Mouse (Mus musculus) forebrain, embryonic 13.5 days (tissue): ENCODE results near the gene Herpud2. TPM values are rescaled to one million over a fixed set of nuclear protein-coding genes. Genes with fewer than 3 reads are reported as not detected.

Experiments
- ATAC-seq: fragments of 200-750 bp; cut with Nextera tagmentation; 2 replicates; pipeline ENCODE4 v1.8.0; 2017
- H3K27ac ChIP-seq: fragments of 300-500 bp; sonication (generic); 2 replicates; pipeline ENCODE4 v1.5.1; 2015; ENCODE audit warnings: inconsistent platforms, mild to moderate bottlenecking, moderate library complexity
- H3K27me3 ChIP-seq: fragments of 300-500 bp; sonication (generic); 2 replicates; pipeline ENCODE4 v1.6.1; 2015; ENCODE audit warnings: mild to moderate bottlenecking, inconsistent platforms
- H3K36me3 ChIP-seq: fragments of 300-500 bp; sonication (generic); 2 replicates; pipeline ENCODE4 v1.6.1; 2015; ENCODE audit warnings: mild to moderate bottlenecking, inconsistent platforms; ENCODE audit not compliant: poor library complexity, severe bottlenecking
- H3K4me1 ChIP-seq: fragments of 300-500 bp; sonication (generic); 2 replicates; pipeline ENCODE4 v1.6.1; 2015; ENCODE audit warnings: inconsistent platforms
- H3K4me2 ChIP-seq: fragments of 300-500 bp; sonication (generic); 2 replicates; pipeline ENCODE4 v1.6.1; 2015; ENCODE audit warnings: inconsistent platforms, mild to moderate bottlenecking, moderate library complexity
- H3K4me3 ChIP-seq: fragments of 300-500 bp; sonication (generic); 2 replicates; pipeline ENCODE4 v1.5.1; 2015; ENCODE audit warnings: mild to moderate bottlenecking, inconsistent platforms
- H3K9ac ChIP-seq: fragments of 300-500 bp; sonication (generic); 2 replicates; pipeline ENCODE4 v1.6.1; 2015; ENCODE audit warnings: mild to moderate bottlenecking, inconsistent platforms
- H3K9me3 ChIP-seq: fragments of 300-500 bp; sonication (generic); replicated peaks from 2 replicates; pipeline ENCODE4 v1.6.1; 2016; ENCODE audit warnings: inconsistent platforms
- WGBS: fragments of 180-500 bp; shearing (Covaris S2); methylation state at CpG from one replicate; pipeline ENCODE4 v1.1.7; 2015; 5-methylcytosine and 5-hydroxymethylcytosine counted together
- polyA plus RNA-seq: library from polyadenylated mRNA; unstranded; fragments of >200 nt; fragmentation: Nextera tagmentation; extraction: Ambion mirVana; gene quantifications from 2 replicates; pipeline ENCODE4 v1.2.1, GENCODE M21; 2015

Herpud2 gene
- polyA plus RNA-seq, 1 experiment from 2014 or later = 33.5 TPM

DNA sequence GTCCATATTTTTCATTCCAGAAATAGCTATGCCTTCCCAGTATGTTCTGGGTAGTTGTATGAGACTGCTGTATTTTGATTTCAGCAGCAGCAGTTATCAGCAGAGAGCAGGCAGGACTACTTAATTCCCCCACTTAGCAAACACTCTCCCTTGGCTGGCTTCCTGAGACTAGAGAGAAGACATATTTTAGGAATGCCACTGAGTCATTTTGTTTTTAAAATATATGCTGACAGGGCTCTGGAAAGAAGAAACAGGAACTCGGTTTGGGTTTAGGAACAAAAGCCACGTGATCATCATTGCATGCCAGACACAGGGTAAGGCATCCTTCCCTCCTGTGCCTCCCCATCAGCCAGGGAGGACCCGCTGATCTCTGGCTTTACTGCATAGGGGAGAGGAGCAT is 75.6 kb downstream of the Herpud2 start:
- no peak overlapping the region for H3K9ac ChIP-seq
- WGBS = 66% methylated on average over 3 of the region's 3 CpGs
- H3K4me3 ChIP-seq = no peak overlapping the region
- no peaks in the 10 kb centered on the region for H3K27me3 ChIP-seq
- H3K36me3 ChIP-seq = no peaks in the 10 kb centered on the region
- no peaks in the 10 kb centered on the region; the same call in 1 of the 2 replicates for H3K9me3 ChIP-seq
- H3K27ac ChIP-seq = no peak overlapping the region
- no peaks in the 10 kb centered on the region for H3K4me1 ChIP-seq
- no peak for ATAC-seq
- no peak overlapping the region for H3K4me2 ChIP-seq

DNA sequence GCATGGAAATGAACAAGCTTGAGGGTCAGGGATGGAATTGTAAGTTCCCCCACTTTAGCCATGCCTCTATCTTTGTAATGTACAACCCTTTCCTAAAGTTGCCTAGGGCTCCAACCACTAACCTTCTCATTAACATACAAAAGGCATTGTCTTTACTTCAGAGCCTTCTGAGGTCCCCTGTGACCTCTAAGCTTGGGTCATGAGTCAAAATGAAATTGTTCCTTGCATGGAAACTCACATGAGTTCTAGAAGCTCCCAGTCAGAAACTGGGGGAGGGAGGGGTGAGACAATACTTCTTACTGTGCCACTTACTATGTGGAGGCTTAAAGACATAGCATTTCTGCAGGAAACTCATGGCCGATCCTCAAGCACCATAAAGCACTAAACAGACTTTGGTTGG is 79.0 kb downstream of the Herpud2 start:
- Histone ChIP-seq H3K27ac (no peak overlapping the region), H3K27me3 (no peaks in the 10 kb centered on the region), H3K4me2 (no peak overlapping the region), H3K4me3 (no peak overlapping the region), H3K36me3 (no peaks in the 10 kb centered on the region), H3K9me3 (no peaks in the 10 kb centered on the region), H3K9ac (no peak overlapping the region), H3K4me1 (no peaks in the 10 kb centered on the region)
- ATAC-seq = no peak
- WGBS = 96% methylated on average over 1 of the region's 1 CpGs

- H3K27ac ChIP-seq = no peak overlapping the region
- no peak overlapping the region for H3K4me2 ChIP-seq
- ATAC-seq = no peak
- 86% methylated on average over 2 of the region's 3 CpGs for WGBS
- no peaks in the 10 kb centered on the region for H3K9me3 ChIP-seq
- H3K36me3 ChIP-seq = no peaks in the 10 kb centered on the region
- no peaks in the 10 kb centered on the region for H3K4me1 ChIP-seq
- H3K4me3 ChIP-seq = no peak overlapping the region
- H3K9ac ChIP-seq = no peak overlapping the region
- H3K27me3 ChIP-seq = no peaks in the 10 kb centered on the region
These were observed 92.9 kb downstream of the Herpud2 start for GRCm38 (mm10) chr9:25058726-25059125.

Other genes with a start within 250 kb of the Herpud2 start
- not detected in 2 replicates for gene Gm10181, start 62.4 kb downstream of the Herpud2 start, polyA plus RNA-seq
- 267 and 275 TPM in 2 replicates for gene Sept7, start 100.6 kb upstream of the Herpud2 start, polyA plus RNA-seq